Mouse (Mus musculus) forebrain, embryonic 13.5 days (tissue): ENCODE results near the gene Itpkc. TPM values are rescaled to one million over a fixed set of nuclear protein-coding genes. Genes with fewer than 3 reads are reported as not detected.
"Not testable (repeated sequence)": the region's sequence is repeated elsewhere in the genome, so short reads cannot be mapped to it uniquely, and the experiment has no call there.

ENCODE experiments used
- ATAC-seq: fragments of 200-750 bp; cut with Nextera tagmentation; 2 replicates; pipeline ENCODE4 v1.8.0; 2017
- H3K27ac ChIP-seq: fragments of 300-500 bp; sonication (generic); 2 replicates; pipeline ENCODE4 v1.5.1; 2015; ENCODE audit warnings: inconsistent platforms, mild to moderate bottlenecking, moderate library complexity
- H3K27me3 ChIP-seq: fragments of 300-500 bp; sonication (generic); 2 replicates; pipeline ENCODE4 v1.6.1; 2015; ENCODE audit warnings: mild to moderate bottlenecking, inconsistent platforms
- H3K36me3 ChIP-seq: fragments of 300-500 bp; sonication (generic); 2 replicates; pipeline ENCODE4 v1.6.1; 2015; ENCODE audit warnings: mild to moderate bottlenecking, inconsistent platforms; ENCODE audit not compliant: poor library complexity, severe bottlenecking
- H3K4me1 ChIP-seq: fragments of 300-500 bp; sonication (generic); 2 replicates; pipeline ENCODE4 v1.6.1; 2015; ENCODE audit warnings: inconsistent platforms
- H3K4me2 ChIP-seq: fragments of 300-500 bp; sonication (generic); 2 replicates; pipeline ENCODE4 v1.6.1; 2015; ENCODE audit warnings: inconsistent platforms, mild to moderate bottlenecking, moderate library complexity
- H3K4me3 ChIP-seq: fragments of 300-500 bp; sonication (generic); 2 replicates; pipeline ENCODE4 v1.5.1; 2015; ENCODE audit warnings: mild to moderate bottlenecking, inconsistent platforms
- H3K9ac ChIP-seq: fragments of 300-500 bp; sonication (generic); 2 replicates; pipeline ENCODE4 v1.6.1; 2015; ENCODE audit warnings: mild to moderate bottlenecking, inconsistent platforms
- H3K9me3 ChIP-seq: fragments of 300-500 bp; sonication (generic); replicated peaks from 2 replicates; pipeline ENCODE4 v1.6.1; 2016; ENCODE audit warnings: inconsistent platforms
- WGBS: fragments of 180-500 bp; shearing (Covaris S2); methylation state at CpG from one replicate; pipeline ENCODE4 v1.1.7; 2015; 5-methylcytosine and 5-hydroxymethylcytosine counted together
- polyA plus RNA-seq: library from polyadenylated mRNA; unstranded; fragments of >200 nt; fragmentation: Nextera tagmentation; extraction: Ambion mirVana; gene quantifications from 2 replicates; pipeline ENCODE4 v1.2.1, GENCODE M21; 2015

Itpkc gene
- polyA plus RNA-seq, 1 experiment from 2014 or later: 4.6 TPM

- under 1% methylated on average over 37 of the region's 47 CpGs for WGBS
Measured at GRCm38 (mm10) chr7:27258205-27258899, 29.9 kb upstream of the Itpkc start, which contains the start of gene Numbl. Numbl (plus strand) TSS chr7:27258433.

GRCm38 (mm10) chr7:27257852-27258204 is 29.4 kb upstream of the Itpkc start:
- H3K9ac ChIP-seq: peak overlapping the region; percentile 58; the same call in 1 of the 2 replicates
- ATAC-seq: peak; percentile 48
- 0% methylated on average over 5 of the region's 6 CpGs for WGBS
- H3K4me3 ChIP-seq: peak overlapping the region; percentile 83
- no peaks in the 10 kb centered on the region for H3K9me3 ChIP-seq
- H3K36me3 ChIP-seq: peaks cover 22% of the 10 kb centered on the region
- no peaks in the 10 kb centered on the region for H3K27me3 ChIP-seq
- peak overlapping the region; percentile 94 for H3K27ac ChIP-seq
- peak overlapping the region; percentile 90 for H3K4me2 ChIP-seq
- H3K4me1 ChIP-seq: peaks cover 54% of the 10 kb centered on the region

More at GRCm38 (mm10) chr7:27258205-27258899, 29.9 kb upstream of the Itpkc start, which contains the start of gene Numbl:
- Histone ChIP-seq H3K4me2 (peak within 1 kb of the TSS; percentile 90), H3K27me3 (no peaks in the 10 kb centered on the region), H3K4me1 (peaks cover 54% of the 10 kb centered on the region), H3K36me3 (peaks cover 22% of the 10 kb centered on the region), H3K27ac (peak within 1 kb of the TSS; percentile 94), H3K4me3 (peak within 1 kb of the TSS; percentile 83), H3K9me3 (no peaks in the 10 kb centered on the region), H3K9ac (peak within 1 kb of the TSS; percentile 92)
- ATAC-seq: peak; percentile 78

- WGBS: 6% methylated on average over 27 of the region's 27 CpGs
Measured at GRCm38 (mm10) chr7:27257046-27257851, 28.8 kb upstream of the Itpkc start.

GRCm38 (mm10) chr7:27255721-27256120 is 27.3 kb upstream of the Itpkc start:
- Histone ChIP-seq H3K36me3 (peaks cover 20% of the 10 kb centered on the region), H3K4me3 (no peak overlapping the region), H3K4me2 (no peak overlapping the region), H3K9me3 (no peaks in the 10 kb centered on the region), H3K27ac (no peak overlapping the region), H3K4me1 (peaks cover 37% of the 10 kb centered on the region), H3K9ac (no peak overlapping the region), H3K27me3 (no peaks in the 10 kb centered on the region)
- 90% methylated on average over 3 of the region's 3 CpGs for WGBS
- no peak for ATAC-seq

More at GRCm38 (mm10) chr7:27257046-27257851, 28.8 kb upstream of the Itpkc start:
- Histone ChIP-seq H3K9me3 (no peaks in the 10 kb centered on the region), H3K4me3 (peak overlapping the region; percentile 83), H3K4me1 (peaks cover 53% of the 10 kb centered on the region), H3K27ac (peak overlapping the region; percentile 94), H3K27me3 (no peaks in the 10 kb centered on the region), H3K4me2 (peak overlapping the region; percentile 90), H3K9ac (peak overlapping the region; percentile 58), H3K36me3 (peaks cover 19% of the 10 kb centered on the region)
- peak; percentile 32 for ATAC-seq

- ATAC-seq: no peak
- WGBS: 87% methylated on average over 6 of the region's 6 CpGs
- no peak overlapping the region for H3K4me2 ChIP-seq
- H3K4me1 ChIP-seq: peaks cover 8% of the 10 kb centered on the region
- H3K36me3 ChIP-seq: peaks cover 26% of the 10 kb centered on the region
- no peak overlapping the region for H3K27ac ChIP-seq
- H3K9ac ChIP-seq: no peak overlapping the region
- H3K9me3 ChIP-seq: 0 out of 2 replicates have a peak, but pooled peaks cover 4% of the 10 kb centered on the region
- H3K27me3 ChIP-seq: no peaks in the 10 kb centered on the region
- H3K4me3 ChIP-seq: no peak overlapping the region
Measured at GRCm38 (mm10) chr7:27251946-27252345, 23.5 kb upstream of the Itpkc start.

GRCm38 (mm10) chr7:27249928-27250327 is 21.5 kb upstream of the Itpkc start:
- H3K4me2 ChIP-seq: no peak overlapping the region
- H3K4me1 ChIP-seq: no peaks in the 10 kb centered on the region
- WGBS: 93% methylated on average over 5 of the region's 5 CpGs
- no peak overlapping the region for H3K9ac ChIP-seq
- no peaks in the 10 kb centered on the region for H3K27me3 ChIP-seq
- no peak overlapping the region; the same call in 1 of the 2 replicates for H3K27ac ChIP-seq
- ATAC-seq: no peak
- 0 out of 2 replicates have a peak, but pooled peaks cover 4% of the 10 kb centered on the region for H3K9me3 ChIP-seq
- no peak overlapping the region for H3K4me3 ChIP-seq
- H3K36me3 ChIP-seq: peaks cover 42% of the 10 kb centered on the region

GRCm38 (mm10) chr7:27249146-27249545 is 20.7 kb upstream of the Itpkc start:
- H3K9ac ChIP-seq: no peak overlapping the region
- H3K4me3 ChIP-seq: no peak overlapping the region
- no peaks in the 10 kb centered on the region for H3K27me3 ChIP-seq
- H3K4me2 ChIP-seq: no peak overlapping the region
- 0 out of 2 replicates have a peak, but pooled peaks cover 4% of the 10 kb centered on the region for H3K9me3 ChIP-seq
- 0 out of 2 replicates have a peak, but pooled peaks have one; percentile 19 for ATAC-seq
- H3K36me3 ChIP-seq: peaks cover 37% of the 10 kb centered on the region
- no peak overlapping the region for H3K27ac ChIP-seq
- 86% methylated on average over 2 of the region's 2 CpGs for WGBS
- H3K4me1 ChIP-seq: no peaks in the 10 kb centered on the region

GRCm38 (mm10) chr7:27244088-27244487 is 15.6 kb upstream of the Itpkc start:
- not testable (repeated sequence) for H3K9ac ChIP-seq, H3K4me2 ChIP-seq, ATAC-seq, H3K27me3 ChIP-seq, H3K4me3 ChIP-seq, H3K4me1 ChIP-seq, H3K9me3 ChIP-seq, H3K27ac ChIP-seq
- 84% methylated on average over 2 of the region's 2 CpGs for WGBS
- peaks cover 71% of the 10 kb centered on the region for H3K36me3 ChIP-seq

- H3K4me1 ChIP-seq: no peaks in the 10 kb centered on the region
- H3K4me2 ChIP-seq: no peak overlapping the region
- peaks cover 75% of the 10 kb centered on the region for H3K36me3 ChIP-seq
- H3K9me3 ChIP-seq: 0 out of 2 replicates have a peak, but pooled peaks cover 4% of the 10 kb centered on the region
- no peaks in the 10 kb centered on the region for H3K27me3 ChIP-seq
- H3K27ac ChIP-seq: no peak overlapping the region
- 75% methylated on average over 8 of the region's 8 CpGs for WGBS
- no peak overlapping the region for H3K9ac ChIP-seq
- no peak for ATAC-seq
- H3K4me3 ChIP-seq: no peak overlapping the region
Measured at GRCm38 (mm10) chr7:27243211-27243610, 14.8 kb upstream of the Itpkc start.

- WGBS: 92% methylated on average over 5 of the region's 5 CpGs
- Histone ChIP-seq H3K27me3 (no peaks in the 10 kb centered on the region), H3K4me2 (no peak overlapping the region), H3K4me1 (peaks cover 9% of the 10 kb centered on the region), H3K36me3 (peaks cover 53% of the 10 kb centered on the region), H3K27ac (no peak overlapping the region), H3K4me3 (no peak overlapping the region), H3K9me3 (no peaks in the 10 kb centered on the region), H3K9ac (no peak overlapping the region)
- no peak for ATAC-seq
Measured at GRCm38 (mm10) chr7:27238568-27238967, 10.1 kb upstream of the Itpkc start.

GRCm38 (mm10) chr7:27237527-27237926 is 9.1 kb upstream of the Itpkc start:
- no peak overlapping the region for H3K4me3 ChIP-seq
- peaks cover 43% of the 10 kb centered on the region for H3K36me3 ChIP-seq
- ATAC-seq: no peak
- H3K4me2 ChIP-seq: no peak overlapping the region
- H3K27ac ChIP-seq: no peak overlapping the region
- no peaks in the 10 kb centered on the region for H3K27me3 ChIP-seq
- H3K9me3 ChIP-seq: no peaks in the 10 kb centered on the region
- 93% methylated on average over 2 of the region's 2 CpGs for WGBS
- no peak overlapping the region for H3K9ac ChIP-seq
- peaks cover 13% of the 10 kb centered on the region for H3K4me1 ChIP-seq

- H3K27me3 ChIP-seq: no peaks in the 10 kb centered on the region
- WGBS: 86% methylated on average over 2 of the region's 2 CpGs
- no peak overlapping the region for H3K4me2 ChIP-seq
- H3K27ac ChIP-seq: no peak overlapping the region
- ATAC-seq: no peak
- H3K4me1 ChIP-seq: peaks cover 19% of the 10 kb centered on the region
- H3K9ac ChIP-seq: no peak overlapping the region
- peaks cover 25% of the 10 kb centered on the region for H3K36me3 ChIP-seq
- H3K9me3 ChIP-seq: no peaks in the 10 kb centered on the region
- H3K4me3 ChIP-seq: no peak overlapping the region
Measured at GRCm38 (mm10) chr7:27235726-27236125, 7.3 kb upstream of the Itpkc start.
